Mouse (Mus musculus) granulocyte monocyte progenitor cell, adult 5-6 weeks (primary cell): ENCODE measurements around the gene Set. TPM values are rescaled to one million over a fixed set of nuclear protein-coding genes. Genes with fewer than 3 reads are reported as not detected.
"Not testable (repeated sequence)": the region's sequence is repeated elsewhere in the genome, so short reads cannot be mapped to it uniquely, and the experiment has no call there.

Source experiments
- ATAC-seq: replicated peaks from 2 replicates; pipeline ENCODE4 v1.8.0; 2016; ENCODE audit warnings: mild to moderate bottlenecking, moderate TSS enrichment, inconsistent platforms; ENCODE audit not compliant: poor library complexity, severe bottlenecking
- total RNA-seq, 2 experiments: library from RNA; stranded (forward) in 1 of 2; stranded (reverse) in 1 of 2; fragments of 200-712, 200-1000 nt in 1 of 2; fragments of >200 nt in 1 of 2; fragmentation: Nextera tagmentation in 1 of 2; gene quantifications; 2 replicates each; pipeline ENCODE4 v1.2.3; 2014 to 2017

The Set gene
- total RNA-seq (2014; fragmentation: Nextera tagmentation) (415 and 437 TPM in 2 replicates), total RNA-seq (2017) (2,035 and 2,054 TPM in 2 replicates)

DNA sequence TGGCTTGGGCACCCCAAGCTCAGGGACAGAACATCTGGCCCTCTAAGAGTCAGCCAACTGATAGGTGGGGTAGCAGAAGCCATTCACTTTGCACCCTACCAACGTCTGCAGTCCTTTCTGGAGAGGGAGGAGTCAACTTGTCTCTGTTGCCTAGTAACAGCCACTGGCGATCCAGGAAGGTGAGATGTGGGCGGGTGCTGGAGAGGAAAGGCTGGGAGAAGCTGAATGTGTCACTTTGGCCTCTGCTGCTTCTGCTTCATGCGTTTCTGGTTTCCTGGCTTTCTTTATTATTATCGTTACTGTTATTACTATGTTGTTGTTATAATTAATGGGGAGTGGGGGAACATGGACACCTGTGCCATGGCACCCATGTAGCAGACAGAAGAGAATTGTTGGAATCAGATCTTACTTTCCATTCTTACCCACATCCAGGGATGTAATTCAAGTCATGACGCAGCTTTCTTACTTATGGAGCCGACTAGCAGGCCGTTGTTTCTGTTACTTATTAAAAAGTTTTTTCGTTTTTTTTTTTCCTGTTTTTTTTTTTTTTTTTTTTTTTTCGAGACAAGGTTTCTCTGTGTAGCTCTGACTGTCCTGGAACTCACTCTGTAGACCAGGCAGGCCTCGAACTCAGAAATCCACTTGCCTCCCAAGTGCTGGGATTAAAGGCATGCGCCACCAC is at the start of gene Set:
Gene Set, plus strand, starts transcription at position 156 of the 682 bp plus-strand sequence.
- peak; percentile 60 for ATAC-seq

DNA sequence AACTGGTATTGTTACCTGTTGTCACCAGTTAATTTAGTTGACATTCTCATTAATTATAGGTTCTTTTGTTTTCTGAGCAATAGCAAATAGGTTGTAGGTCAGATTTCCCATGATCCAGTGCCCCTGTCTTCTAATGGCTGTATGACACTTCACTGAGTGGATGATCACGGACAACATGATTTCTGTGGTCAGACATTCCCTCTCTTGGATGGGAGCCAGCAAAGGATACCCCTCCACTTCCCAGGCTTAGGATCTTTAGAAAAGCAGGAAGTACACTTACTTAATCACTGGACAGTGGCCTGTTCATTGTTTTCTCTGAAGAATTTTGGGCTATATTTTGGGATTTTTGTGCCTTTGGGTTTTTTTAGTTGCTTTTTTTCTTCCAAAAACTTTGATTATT is 48.1 kb upstream of the Set start:
- no peak for ATAC-seq

DNA sequence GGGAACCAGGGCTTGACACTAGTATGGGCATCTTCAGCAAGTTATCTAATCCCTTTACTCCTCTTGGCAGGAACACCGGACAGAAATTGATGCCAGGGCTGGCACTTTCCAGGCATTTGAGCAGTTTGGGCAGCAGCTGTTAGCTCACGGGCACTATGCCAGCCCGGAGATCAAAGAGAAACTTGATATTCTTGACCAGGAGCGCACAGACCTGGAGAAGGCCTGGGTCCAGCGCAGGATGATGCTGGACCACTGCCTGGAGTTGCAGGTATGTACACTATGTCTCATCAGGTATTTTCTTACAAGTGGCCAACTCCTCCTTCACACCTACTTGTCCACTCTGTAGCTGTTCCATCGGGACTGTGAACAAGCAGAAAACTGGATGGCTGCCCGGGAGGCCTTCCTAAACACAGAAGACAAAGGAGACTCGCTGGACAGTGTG is 46.3 kb upstream of the Set start:
- ATAC-seq: no peak

DNA sequence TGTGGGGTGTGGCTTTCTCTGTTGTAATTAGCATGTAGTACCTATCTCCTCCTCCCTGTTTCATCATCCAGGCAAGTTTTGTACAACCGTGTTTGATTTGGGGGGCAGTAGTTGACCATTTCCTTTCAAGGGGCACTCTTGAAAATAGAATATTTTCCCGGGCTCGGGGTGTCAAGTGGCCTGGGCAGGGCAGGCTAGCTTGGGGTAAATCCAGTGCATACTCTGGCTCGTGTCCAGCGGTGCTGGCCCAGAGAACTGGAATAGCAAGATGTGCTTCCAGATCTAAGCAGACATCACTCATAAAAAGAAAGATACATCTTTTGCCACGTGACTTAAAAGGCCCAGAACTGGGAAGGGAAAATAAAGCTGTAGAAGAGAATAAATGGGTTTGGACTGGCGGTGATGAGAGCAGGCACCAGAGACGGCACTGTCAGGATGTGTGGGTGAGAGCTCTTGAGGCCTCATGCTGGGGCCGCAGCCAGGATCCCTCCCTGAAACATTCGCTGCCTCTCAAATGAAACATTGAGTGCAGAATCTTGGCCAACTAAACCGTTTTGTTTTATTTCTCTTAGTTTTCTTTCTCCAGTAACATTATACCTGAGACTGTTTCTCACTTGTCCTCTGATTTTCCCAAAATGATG is 42.7 kb upstream of the Set start:
- no peak for ATAC-seq

DNA sequence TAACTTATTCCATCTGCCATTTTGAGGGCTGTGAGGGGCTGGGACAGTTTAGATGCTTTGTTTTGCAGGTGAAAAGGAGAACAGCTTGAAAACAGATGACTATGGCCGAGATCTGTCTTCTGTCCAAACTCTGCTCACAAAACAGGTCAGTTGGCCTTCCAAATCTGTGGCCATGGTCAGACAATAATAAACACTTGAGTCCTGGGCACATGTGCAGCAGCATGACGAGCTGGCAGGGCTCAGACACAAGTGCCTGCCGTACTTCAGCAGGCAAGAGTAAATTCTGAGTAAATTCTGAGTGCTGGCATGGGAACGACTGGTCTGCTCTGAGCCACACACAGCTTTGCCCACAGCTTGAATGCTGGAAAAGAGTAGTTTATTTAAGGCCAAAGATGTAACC is 31.7 kb upstream of the Set start:
- ATAC-seq: no peak

DNA sequence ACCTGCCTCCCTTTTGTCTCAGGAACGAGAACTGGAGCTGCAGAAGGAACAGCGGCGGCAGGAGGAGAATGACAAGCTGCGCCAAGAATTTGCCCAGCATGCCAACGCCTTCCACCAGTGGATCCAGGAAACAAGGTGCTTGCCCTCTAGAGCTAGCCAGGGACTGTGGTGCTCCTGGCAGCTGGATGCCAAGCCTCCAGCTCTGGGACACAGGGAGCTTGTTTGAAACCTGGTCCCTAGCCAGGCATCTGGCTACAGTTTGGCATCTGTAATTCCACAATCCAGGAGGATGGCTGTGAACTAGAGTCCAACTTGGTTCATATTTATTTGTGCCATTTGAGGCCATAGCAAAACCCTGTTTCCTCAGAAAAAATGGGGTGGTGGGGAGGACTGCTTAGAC is 30.2 kb upstream of the Set start:
- no peak for ATAC-seq

DNA sequence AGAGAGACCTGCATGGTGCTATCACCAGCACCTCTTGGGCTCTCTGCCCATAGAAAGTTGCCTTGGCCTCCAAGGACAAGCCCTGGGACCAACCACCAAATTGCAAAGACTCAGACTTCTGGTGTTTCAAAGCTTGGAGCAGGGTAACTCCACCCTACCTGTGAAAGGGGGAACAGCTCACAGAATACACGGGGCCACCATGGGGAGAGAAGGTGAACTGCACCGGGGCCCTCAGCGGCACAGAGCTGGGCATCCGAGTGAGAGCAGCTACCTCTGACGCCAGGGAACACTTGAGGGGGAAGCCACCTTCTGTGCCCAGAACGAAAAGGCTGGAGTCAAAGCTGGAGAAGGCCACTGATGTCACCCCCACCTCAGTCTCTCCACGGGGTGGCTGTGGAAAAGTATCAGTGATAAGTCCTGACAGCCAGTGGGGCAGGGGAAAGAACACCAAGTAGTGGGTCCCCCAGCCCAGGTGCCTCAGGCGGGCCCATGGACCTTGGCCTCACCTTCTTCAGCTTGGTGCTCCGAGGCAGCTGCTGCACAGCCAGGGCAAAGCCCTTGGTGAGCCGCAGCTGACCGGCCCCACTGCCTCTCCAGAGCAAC is 24.8 kb upstream of the Set start:
- peak; percentile 53; the same call in 1 of the 2 replicates for ATAC-seq

DNA sequence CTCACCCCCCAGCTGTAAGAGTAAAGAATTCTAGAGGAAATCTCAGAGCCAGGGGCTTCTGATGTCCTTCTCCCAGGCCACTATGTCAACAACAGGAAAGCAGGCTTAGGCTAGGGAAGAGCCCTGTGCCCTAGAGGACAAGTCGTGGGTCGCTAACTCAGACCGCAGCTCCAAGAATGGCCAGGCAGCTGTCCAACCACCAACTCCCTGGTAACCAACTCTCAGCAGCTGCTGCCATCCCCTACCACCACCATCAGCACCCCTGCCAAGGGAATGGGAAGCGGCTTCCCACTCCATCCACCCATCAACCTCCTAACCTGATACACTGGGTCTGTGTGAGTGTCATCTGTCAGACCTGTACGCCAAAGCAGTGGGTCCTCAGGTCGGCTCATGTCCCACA is 24.2 kb upstream of the Set start:
- ATAC-seq: no peak

DNA sequence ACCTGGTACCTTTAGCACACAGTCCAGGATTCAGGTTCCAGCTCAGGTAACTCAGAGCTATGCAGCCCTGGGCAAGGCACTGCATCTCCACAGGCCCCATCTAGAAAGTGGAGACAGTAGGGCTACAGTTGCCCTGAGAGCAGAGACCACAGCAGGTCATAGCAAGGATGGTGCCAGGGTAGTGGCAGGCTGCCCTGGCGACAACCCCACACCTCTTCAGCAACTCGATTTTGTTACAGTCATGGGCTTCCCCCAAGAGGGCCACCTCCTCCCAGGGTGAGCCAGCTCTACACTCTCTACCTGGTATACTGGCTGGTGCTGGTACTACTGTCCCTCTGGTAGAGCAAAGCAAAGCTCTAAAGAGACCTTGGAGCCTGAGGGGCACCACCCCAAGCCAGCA is 19.4 kb upstream of the Set start:
- ATAC-seq: no peak

DNA sequence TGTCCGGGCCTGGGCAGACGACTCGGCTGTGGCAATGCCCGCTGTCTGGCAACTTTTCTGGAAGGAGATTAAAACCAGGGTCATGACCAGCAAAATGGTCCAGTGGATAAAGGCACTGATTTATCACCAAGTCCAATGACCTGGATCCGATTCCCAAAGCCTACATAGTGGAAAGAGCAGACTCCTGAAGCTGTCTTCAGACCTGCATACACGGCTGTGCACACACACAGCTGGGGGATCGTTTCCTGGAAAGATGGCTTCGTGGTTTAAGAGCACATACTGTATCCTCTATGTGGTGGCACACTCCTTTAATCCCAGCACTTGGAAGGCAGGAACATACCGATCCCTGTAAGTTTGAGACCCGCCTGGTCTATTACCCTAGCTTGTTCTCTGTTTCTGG is 18.8 kb upstream of the Set start:
- no peak for ATAC-seq

DNA sequence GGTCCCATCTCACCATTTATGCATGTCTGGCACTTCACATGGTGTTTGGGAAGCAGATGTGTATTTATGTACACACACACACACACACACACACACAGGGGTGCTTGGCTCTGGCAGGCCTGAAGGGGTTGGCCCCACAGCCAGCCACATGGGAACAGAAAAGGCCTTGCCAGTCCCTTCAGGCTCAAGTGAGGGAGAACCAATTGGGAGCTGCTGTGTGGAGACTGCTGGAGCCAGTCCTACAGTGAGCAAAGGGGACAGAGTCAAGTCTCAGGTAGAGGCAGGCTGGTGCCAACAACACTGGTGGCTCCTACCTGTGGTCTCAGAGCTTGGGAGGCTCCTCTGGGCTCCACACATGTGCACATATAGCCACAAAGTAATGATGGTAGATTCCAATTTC is 17.5 kb upstream of the Set start:
- ATAC-seq: no peak

DNA sequence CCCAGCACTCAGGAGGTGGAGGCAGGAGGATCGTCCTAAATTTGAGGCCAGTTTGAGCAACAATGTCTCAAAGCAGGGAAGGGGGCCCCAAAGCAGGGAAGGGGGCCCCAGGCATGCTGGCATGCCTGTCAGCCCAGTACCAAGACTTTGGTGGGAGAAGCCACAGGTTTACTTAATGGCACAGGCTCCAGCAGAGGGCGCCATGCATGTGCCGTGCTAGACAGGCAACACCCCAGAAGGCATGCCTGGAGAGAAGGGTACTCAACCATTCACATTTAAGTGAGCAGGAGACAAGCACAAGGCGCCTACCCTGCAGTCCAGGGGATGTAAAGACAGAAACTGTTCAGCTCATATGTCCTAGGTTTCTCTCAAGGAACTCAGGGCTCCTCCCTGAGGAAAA is 14.7 kb upstream of the Set start:
- peak; percentile 75 for ATAC-seq

DNA sequence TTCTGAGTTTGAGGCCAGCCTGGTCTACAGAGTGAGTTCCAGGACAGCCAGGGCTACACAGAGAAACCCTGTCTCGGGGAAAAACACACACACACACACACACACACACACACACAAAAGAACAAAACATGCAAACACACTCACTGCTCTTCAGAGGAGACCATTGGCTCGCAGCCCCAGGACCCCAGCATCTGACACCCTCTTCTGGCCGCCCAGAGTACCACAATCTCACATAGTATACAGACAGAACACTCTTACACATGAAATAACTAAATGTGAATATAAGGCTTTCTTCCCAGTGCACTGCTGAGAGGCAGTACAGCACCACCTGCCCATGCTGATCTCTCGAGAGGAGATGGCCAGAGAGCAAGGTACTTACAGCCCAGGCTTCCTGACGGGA is 12.6 kb upstream of the Set start:
- ATAC-seq: no peak

DNA sequence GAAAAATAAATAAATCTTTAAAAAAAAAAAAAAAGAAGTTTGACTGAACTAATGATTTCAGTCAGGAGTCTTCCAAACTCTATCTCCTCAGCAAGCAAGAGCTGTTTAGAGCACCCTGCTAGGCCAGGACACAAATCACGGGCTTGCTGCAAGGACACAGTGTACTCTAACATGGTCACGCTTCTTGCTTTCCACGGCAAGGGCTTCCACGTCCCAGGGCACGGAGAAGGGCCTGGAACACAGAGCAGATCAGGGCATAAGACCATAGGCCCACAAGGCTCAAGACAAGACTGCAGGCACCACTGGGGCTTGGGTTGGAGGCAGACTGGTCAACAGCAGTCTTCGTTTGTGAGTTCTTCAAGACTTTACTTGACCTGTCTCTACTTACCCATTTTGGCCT is 10.1 kb upstream of the Set start:
- no peak for ATAC-seq

DNA sequence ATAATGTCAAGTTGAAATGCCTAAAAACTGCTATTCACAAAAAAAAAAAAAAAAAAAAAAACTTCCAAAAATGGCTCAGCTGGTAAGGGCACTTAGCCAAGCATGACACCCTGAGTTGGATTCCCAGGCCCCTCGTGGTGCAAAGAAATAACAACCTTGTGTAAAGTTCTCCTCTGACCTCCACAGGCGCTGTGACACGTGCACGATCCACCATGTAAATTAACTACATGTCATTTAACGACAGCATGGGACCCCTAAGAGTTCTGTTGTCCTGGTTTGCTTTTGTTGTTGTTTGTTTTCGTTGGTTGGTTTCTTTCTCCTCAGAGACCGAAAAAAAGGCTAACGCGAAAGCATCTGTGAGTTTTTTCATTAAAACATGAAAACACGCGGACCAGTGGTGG is 9.1 kb upstream of the Set start:
- ATAC-seq: 0 out of 2 replicates have a peak, but pooled peaks have one; percentile 38

DNA sequence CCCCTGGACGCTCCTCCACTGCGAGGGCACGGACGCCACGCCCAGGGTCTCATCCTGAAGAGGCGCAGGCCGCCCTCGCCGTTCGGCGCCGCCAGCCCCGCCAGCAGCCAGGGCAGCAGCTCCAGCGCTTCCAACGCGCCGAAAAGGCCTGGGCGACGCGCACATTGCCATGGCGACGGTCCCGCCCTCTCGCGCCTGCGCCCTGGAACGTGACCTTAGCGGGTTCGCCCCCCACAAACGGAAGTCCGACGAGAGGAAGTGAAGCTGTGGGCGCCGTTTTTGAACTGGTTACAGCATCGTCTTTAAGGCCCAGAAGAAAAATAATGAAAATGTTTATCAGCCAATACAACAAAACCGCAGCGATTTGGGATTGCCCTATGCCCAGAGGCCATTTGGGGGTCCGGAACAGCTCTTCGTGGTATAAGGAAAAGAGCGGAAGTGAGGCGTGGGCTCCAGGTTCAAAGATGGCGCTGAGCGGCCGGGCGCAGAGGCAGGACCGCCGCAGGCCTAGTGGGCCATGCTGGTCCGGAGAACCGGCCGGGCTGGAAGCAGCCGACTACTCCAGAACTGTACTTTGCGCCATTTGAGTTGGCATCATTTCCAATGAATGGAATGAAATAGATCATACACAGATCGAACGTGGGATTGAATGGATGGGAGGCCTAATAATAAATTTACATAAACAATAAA is 8.3 kb upstream of the Set start, which contains the start of gene Wdr34:
Gene Wdr34, minus strand, starts transcription at position 183 of the 690 bp plus-strand sequence.
- ATAC-seq: peak; percentile 93

DNA sequence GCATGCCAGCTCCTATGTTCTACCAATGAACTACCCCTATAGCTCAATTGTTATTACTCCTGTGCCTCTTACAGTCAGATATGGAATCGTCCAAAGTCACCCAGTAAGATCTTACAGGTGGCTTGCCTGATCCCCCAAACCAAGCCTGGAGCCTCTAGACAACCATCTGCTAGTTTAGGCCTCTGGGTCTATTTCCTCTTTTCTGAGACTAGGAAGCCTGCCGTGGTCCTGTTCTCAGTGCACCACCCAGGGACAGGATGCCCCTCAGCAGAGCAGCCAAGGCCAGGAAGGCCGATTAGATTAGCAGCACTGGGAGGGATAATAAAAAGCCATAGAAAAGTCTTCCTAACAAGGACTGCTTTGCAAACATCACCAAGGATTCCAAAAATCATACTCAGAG is 7.3 kb upstream of the Set start:
- no peak for ATAC-seq

DNA sequence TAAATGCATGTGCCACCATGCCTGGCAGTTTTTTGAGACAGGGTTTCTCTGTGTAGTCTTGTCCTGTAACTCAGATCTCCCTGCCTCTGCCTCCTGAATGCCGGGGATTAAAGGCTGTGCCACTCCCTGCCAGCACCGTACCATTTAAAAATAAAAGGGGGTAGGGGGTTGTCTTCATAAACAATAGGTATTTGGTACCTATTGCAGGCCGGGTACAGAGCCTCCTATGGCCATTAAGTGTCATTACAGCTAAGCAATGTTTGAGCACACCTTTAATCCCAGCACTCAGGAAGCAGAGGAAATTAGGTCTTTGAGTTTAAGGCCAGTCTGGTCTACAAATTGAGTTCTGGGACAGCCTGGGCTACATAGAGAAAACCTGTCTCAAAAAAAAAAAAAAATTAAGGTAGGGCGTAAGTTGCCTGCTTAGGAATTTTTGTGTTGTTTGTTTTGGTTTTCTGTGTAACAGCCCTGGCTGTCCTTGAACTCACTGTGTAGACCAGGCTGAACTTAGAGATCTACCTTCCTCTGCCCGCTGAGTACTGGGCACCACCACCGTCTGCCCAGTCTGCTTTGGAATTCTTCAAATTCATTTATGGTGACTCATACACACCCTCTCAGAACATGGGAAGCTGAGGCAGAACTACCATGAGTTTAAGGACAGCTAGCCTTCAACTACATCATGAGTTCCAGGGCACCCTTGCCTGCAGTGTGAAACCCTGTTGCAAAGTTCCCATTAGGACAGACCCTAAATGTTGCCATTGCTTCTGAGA is 5.0 kb upstream of the Set start:
- no peak for ATAC-seq

DNA sequence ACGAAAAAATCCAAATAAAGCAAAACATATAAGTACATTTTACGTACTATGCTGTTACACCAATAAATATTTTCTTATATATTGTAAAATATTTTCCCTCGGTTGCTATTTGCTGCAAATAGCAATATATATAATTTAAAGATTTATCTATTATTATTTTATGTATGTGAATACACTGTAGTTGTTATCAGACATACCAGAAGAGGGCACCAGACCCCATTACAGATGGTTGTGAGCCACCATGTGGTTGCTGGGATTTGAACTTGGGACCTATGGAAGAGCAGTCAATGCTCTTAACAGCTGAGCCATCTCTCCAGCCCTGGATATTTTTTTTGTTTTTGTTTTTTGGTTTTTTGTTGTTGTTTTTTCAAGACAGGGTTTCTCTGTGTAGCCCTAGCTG is 1.9 kb upstream of the Set start:
- ATAC-seq: not testable (repeated sequence)

DNA sequence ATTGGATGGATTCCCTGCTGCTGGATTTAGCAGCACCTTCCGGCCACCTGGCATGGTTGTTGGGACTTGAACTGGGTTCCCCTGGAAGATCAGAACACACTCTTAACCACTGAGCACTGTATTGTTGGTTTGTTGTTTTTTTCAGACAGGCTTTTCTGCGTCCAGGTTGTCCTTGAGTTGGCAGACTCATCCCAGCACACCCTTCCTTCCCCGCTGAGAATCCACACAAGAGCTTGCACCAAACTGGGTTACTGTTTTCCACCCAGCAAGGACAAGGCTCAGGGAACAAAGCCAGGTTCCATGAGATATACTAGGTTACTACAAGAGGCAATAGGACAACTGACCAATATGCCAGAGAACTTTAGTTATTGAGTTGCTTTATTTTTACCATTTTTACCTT is 442 bp upstream of the Set start:
- ATAC-seq: no peak
